Mouse (Mus musculus) cerebral cortex, adult 2 months (tissue): ENCODE data around the gene Wdr45b.

Experiments
- WGBS: fragments of 180-500 bp; shearing (Covaris S2); methylation state at CpG from one replicate; pipeline ENCODE4 v1.1.7; 2018; 5-methylcytosine and 5-hydroxymethylcytosine counted together

Wdr45b gene

GRCm38 (mm10) chr11:121326034-121326433 lies 28.2 kb downstream of the Wdr45b start:
- WGBS = 84% methylated on average over 1 of the region's 1 CpGs

- 94% methylated on average over 6 of the region's 6 CpGs for WGBS
These were observed 46.5 kb downstream of the Wdr45b start for GRCm38 (mm10) chr11:121307712-121308111.

GRCm38 (mm10) chr11:121306608-121307007 lies 47.6 kb downstream of the Wdr45b start:
- WGBS = 68% methylated on average over 8 of the region's 8 CpGs

GRCm38 (mm10) chr11:121305371-121305770 lies 48.9 kb downstream of the Wdr45b start:
- 62% methylated on average over 6 of the region's 6 CpGs for WGBS

- WGBS = 71% methylated on average over 9 of the region's 9 CpGs
These were observed 54.0 kb downstream of the Wdr45b start for GRCm38 (mm10) chr11:121300265-121300664.

GRCm38 (mm10) chr11:121298493-121298892 lies 55.8 kb downstream of the Wdr45b start:
- 89% methylated on average over 8 of the region's 8 CpGs for WGBS

- WGBS = 93% methylated on average over 5 of the region's 5 CpGs
These were observed 59.5 kb downstream of the Wdr45b start for GRCm38 (mm10) chr11:121294771-121295170.

GRCm38 (mm10) chr11:121289859-121290258 lies 64.4 kb downstream of the Wdr45b start:
- WGBS = 72% methylated on average over 3 of the region's 3 CpGs

- WGBS = 59% methylated on average over 6 of the region's 6 CpGs
These were observed 71.3 kb downstream of the Wdr45b start for GRCm38 (mm10) chr11:121282911-121283310.

- 83% methylated on average over 3 of the region's 3 CpGs for WGBS
These were observed 76.2 kb downstream of the Wdr45b start for GRCm38 (mm10) chr11:121278011-121278410.

GRCm38 (mm10) chr11:121277516-121277915 lies 76.7 kb downstream of the Wdr45b start:
- WGBS = 84% methylated on average over 8 of the region's 8 CpGs
